Mouse (Mus musculus) cerebellum, postnatal 4 days (tissue): ENCODE data around the gene Cdc42.

Experiments
- DNase-seq, 2 experiments: peaks; one replicate each; pipeline ENCODE4 v3.0.0; 2022; ENCODE audit warnings: low spot score in 2 of 2, mixed read lengths in 1 of 2

The Cdc42 gene

DNA sequence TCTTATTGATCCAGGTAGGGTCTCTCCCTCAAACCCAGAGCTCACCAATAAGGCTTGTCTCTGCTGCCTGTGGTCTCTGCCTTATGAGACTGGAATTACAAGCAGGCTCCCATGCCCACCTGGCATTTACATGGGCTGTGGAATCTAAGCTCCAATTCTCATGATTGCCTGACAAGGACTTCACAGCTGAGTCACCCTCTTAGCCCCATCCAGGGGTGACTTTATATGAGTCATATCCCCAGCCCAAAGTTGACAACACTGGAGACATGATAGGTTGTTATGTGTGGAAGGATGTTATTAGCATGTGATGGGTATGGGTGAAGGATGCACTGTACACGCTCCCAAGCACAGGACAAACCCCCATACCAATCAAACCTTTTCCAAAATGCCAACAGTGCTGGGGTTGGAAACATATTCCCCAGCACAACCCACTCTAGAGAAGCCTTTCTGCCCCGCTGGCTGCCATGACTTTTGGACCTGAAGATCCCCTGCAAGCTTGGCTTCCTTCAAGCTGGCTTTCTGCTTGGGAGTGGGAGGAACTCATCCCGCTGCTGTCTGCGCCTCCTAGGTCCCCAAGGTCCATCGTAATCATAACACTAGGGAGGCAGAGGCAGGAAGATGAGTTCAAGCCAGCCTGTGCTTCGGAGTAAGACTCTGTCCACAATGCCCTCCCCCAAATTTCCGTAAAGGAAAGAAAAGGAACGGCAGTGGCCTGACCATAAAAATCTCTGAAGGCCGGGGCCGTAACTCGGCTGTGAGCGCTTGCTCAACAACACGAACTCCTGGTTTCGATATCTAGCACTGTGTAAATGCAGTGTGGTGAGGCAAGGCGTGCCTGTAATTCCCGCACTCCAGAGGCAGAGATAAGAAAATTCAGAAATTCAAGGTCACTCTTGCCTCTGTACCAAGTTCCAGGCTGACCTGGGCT lies 14.3 kb upstream of the Cdc42 start:
- no peak for DNase-seq

DNA sequence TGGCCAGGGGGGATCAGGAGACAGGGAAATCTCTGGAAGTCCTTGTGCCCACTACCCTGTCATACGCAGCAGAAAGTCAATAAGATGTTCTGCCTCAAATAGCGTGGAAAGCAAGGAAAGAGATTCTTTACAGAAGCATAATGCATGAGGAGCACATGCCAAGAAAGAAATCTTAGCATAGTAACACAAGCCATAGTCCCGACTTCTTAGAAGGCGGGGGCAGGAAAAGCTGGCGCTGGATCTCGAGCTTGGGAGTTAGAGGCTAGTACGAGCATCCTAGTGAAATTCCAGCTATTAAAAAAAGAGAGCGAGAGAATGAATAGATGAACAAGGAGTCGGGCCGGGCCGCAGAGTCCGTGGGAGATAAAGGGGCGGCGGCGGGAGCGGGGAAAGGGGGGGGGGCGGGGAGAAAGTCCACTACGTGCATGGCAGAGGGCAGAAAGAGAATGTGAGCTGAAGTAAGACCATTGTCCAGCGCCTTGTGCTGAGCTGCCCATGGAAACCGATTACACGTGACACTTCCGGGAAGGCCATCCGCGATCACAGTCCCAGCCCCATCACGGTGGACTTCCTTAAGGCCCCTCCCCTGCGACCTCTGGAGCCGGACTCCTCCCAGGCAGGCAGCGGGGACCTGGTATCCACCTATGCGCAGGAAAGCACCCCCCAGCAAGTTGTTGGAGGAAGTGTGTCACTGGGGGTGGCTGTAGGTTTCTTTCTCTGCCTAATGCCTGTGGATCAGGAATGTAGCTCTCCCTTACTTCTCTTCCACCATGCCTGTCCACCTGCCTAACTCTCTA lies 12.6 kb upstream of the Cdc42 start:
- DNase-seq = peak in 1 of 2 experiments; percentile 19

DNA sequence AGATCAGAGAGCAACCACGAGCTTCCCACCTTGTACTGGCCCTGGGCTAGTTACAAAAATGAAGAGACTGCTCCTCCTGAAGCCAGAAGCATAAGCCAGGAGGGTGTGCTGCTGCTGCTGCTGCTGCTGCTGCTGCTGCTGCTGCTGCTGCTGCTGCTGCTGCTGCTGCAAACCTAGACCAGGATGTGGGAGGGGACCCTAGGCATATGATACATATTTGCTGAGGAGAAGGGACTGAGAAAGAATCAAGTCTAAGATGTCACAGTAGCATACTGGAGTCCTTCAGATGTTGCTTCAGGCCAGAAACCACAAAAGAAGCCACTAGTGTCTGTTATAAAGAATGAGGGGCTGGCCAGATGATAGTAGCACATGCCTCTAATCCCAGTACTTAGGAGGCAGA lies 10.7 kb upstream of the Cdc42 start:
- DNase-seq = no peak

DNA sequence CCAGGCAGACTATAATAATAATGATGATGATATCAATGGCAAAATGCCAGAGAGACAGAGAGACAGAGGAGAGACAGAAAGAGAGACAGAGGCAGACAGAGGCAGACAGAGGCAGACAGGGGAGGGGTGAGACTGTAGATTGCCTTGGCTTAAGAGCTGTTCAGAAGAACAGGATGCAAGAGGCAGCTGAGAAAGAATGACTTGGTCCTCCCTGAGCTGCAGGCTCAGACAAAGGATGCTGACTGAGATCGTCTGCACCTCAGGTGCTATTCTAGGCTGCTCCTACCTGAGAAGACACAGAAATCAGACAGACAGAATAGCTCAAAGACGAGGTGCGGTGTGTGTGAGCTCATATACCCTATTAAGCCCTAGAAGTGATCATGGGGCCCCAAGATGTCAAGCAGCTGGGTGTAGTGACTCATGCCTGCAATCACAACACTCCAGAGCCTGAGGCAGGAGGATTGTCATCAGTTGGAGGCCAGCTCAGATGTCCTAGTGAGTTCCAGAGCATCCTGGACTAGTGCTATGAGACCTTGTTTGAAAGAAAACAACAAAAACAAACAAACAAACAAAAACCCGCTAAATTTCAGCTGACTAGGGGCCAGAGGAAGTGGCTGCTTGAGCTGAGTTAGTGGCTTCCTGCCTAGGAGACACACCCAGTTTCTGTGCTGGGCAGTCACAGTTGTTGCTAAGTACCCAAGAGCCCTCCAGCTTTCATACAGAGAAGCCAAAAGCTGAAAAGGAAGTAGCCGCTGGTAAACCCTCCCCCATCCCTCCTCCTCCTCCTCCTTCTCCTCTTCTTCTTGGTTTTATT lies 10.0 kb upstream of the Cdc42 start:
- no peak for DNase-seq

DNA sequence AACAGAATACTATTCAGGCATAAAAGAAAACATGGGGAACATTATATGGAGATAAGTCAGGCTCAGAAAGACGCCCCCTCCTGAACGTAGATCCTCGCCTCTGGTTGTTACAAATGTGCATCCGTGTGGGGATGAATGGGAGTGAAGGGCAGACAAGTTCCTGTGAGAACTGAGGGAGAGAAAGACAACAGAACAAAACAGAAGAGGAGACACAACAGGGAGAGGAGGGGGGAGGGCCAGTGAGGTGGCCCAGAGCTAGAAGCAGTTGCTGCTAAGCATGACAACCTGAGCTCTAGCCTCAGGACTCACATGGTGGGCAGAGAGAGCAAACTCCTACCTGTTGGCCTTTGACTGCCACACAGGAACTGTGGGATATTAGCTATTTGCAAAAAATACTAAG lies 8.6 kb upstream of the Cdc42 start:
- DNase-seq = no peak

DNA sequence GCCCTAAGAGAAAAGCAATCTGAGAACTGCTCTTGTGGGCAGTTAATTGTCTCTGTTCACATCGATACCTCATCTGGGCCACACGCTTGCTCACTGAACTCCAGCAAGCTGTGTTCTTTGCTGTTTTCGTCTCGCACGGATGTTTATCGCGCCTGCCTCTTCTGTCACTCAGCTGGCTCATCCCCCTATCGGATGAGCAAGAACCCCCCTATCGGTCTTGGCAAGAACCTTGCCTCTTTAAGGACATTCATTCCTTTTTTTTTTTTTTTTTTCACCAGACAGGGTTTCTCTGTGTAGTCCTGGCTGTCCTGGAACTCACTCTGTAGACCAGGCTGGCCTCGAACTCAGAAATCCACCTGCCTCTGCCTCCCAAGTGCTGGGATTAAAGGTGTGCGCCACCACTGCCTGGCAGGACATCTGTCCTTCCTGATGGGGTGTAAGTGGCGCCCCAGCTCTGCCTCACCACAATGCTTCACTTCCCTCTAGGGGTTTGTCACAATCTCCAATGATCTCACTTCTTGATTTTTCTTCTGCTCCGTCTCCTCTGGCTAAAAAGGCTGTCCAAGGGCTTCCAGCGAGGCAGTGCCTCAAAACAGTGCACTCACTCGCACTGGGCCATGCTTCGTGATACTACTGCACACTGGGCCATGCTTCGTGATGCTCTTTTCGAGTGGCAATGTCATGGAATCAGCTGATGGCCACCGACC lies 8.0 kb upstream of the Cdc42 start:
- DNase-seq = no peak

DNA sequence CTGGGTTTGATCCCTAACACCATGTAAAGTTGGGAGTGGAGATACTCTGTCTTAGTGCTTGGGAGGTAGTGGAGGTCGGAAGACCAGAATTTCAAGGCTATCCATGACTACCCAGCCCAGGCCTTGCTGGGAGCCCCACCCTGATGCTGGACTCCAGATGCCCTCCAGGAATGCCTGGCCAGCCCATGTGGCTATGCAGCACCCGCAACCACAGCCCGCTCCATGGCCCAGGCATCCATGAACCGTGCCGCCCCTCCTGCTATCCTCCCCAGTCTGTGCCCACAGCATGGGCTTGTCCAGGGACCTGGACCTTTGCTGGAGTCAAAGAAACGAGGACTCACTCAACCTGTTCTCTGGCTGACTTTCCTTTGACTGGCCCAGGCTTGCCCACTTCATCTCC lies 7.3 kb upstream of the Cdc42 start:
- DNase-seq = no peak

DNA sequence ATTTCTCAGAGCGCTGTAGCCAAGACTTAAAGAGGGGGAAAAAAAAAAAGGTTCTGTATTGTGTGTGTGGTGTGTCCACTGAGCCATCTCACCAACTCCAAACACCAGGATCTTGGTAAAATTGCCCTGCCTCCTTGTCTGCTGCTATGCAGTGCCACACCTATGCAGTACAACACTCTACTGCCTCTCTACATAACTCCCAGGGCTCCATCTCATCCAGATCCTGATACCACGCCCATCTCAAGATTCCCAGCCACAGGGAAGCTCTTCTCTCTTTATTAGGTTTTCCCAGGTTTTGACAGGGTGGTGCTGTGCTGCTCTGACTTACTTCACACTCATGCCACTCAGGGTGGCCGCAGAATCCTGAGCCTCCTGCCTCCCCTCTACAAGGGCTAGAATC lies 3.5 kb upstream of the Cdc42 start:
- no peak for DNase-seq

DNA sequence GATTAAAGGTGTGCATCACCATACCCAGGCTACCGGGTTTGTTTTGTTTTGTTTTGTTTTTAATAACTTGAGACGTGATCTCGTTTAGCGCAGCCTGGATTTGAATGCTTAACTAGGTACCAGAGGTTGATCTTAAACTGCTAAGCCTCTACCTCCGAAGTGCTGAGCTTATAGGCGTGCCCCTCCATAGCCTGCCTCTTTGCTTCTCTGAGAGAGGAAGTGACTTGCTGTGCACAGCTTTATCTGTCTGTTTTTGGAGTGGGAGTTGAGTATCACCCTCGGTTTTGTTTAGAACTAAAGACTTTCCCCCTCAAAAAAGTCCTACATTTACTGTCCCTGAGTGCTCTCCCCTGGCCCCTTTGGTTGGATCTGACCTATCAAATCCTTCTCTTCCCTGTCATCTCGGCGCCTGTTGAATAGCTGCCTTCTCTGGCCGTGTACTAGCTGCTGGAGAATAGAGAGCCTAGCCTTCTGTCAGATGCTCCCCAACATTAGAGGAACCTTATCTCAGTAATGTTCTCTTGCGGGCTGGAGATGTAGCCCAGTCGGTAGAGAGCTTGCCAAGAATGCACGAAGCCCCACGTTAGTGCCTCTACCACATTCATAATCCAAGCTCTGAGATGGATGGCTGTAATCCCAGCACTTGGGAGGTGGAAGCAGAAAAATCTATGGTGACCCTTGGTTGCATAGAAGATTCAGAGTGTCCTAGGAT lies 927 bp upstream of the Cdc42 start:
- DNase-seq = no peak

DNA sequence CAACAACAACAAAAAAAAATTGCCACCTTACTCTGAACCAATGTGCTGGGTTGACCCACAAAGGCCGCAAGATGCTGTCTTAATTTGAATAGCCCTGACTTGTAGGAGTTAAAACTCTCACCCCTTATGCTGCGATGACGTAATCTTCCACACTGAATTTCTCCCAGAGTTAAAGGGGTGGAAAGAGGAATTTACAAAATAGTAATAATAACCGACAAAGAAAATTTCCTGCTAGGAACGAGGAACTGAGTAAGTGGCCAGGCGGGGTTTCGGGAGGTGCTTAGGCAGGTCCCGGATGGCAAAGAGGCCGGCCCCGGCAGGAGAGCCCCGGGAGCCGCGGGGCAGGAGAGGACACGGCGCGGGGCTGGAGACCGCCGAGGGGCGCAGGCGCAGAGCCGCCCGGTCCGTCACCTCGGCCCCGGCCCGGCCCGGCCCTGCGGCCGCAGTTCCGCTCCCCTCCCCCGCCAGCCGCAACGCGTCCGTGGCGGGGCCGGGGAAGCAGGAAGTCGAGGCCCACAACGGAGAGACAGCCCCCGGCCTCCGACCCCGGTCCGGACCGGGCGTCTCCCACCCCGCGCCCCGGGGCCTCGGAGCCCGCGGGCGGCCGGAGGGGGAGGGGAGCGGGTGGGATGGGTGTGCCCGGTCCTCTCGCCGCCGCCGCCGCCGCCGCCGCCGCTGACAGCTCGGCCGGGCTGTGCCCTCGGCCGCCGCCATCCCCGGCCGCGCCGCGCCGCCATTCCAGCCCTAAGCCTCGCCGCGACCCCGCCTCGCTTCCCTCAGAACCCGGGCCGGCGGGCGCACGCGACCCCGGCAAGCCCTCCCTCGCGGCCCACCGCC lies 628 bp downstream of the Cdc42 start:
- DNase-seq = peak; percentile 31 to 65

DNA sequence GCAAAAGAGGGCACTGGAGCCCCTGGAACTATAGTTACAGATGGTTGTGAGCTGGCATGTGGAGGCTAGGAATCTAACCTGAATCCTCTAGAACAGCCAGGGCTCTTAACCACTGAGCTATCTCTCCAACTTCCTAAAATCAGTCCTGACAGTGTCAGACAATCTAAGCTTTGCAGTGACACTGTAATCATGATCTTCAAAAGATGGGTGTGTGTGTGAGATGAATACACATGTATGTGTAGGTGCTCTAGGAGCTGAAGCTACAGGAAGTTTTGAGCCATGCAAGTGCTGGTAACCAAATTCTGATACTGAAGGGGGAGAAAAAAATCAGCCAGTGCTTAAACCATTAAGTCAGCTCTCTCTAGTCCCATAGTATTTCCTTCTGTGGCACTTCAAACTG lies 6.9 kb downstream of the Cdc42 start:
- no peak for DNase-seq

DNA sequence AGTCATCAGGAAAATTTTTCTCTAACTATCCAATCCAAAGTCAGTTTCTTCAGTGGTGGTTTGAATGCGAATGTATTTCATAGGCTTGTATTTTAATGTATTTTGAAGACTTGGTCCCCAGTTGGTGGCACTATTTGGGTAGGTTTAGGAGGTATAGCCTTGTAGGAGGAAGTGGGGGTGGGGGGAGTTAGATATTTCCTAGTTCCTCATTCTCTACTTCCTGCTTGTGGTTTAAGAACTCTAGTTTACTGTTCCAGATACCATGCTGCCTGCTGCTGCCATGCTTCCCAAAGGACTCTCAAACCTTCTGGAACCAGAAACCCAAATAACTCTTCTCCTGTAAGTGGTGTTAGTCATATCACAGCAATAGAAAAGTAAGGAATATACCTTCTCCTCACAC lies 11.7 kb downstream of the Cdc42 start:
- no peak for DNase-seq

DNA sequence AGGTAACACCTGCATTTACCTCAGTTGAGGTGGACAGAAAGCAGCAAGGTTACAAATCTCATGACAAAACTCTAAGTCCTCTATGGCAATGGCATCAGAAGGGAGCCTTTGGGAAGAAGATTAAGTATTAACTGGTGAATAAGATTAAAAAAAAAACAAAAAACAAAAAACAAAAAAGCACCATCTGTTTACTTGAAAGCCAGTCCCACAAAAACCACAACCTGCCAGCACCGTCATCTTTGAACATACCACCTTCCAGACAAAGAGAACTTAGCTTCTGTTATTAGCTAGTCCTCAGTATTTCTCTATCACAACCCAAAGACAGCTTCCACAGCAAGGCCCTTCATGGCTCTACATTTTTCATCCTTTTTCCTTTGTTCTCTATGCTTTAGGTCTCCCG lies 12.4 kb downstream of the Cdc42 start:
- DNase-seq = no peak

DNA sequence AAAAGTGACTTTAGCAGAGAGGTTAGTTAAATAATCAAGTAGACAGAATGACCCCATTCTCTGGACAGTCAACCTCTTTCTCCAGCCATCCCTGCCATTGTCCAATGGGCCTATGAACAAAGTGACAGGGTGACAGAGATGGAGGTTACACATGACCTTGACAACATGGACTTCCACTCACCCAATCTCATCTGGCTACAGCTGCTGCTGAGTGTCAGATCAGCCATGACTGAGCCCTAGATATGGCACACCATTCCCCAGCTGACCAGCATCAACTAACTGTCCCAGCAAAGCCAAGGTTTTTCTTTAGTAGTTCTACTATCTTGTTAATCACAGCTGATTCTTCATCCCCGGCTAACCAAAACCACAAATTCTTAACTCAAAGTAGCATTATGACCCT lies 14.7 kb downstream of the Cdc42 start:
- no peak for DNase-seq

DNA sequence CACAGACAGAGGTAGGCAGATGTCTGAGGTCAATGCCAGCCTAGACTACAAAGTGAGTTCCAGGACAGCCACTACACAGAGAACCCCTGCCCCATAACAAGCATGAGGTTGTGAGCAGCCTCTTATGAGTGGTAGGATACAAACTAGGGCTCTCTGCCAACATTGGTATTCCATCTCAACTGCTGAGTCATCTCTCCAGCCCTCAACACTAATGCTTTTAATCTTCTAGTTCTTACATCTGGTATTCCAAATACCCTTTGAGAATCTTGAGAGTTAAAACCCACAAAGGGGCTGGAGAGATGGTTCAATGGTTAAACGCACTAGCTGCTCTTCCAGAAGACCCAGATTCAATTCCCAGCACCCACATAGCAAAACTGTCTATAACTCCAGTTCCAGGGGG lies 18.1 kb downstream of the Cdc42 start:
- no peak for DNase-seq

DNA sequence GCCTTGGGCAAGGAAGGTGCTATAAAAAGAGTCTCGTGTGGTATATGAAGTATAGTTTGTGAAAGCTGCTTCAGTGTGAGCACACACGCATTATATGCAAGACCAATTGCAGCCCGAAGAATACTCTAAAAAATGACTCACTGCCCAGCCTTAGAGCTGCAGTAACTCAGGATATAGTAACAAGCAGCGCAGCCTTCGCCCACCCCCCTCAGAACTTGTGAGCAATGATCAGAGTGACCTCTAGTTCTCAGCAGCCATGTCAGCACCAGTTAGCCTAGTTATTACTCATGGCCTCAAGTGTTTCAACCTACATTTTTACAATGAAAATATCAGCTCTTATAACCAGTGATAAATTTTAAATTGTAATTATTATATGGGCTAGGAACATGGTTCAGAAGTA lies 21.1 kb downstream of the Cdc42 start:
- DNase-seq = no peak

DNA sequence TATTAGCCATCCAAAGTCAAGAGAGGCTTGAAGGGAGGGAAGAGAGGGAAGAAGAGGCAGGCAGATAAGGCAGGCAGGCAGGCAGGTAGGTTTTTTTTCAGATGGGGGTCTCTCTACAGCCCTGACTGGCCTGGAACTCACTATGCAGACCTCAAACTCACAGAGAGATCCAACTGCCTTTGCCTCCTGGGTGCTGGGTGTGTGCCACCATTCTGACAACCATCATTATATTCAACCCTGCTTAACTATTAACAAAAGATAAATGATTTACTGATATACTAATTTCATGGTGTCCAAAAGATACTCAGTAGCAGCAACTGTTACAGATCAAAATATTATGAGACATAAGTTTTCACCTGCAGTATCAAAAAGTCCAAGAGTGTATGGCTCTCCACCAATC lies 25.5 kb downstream of the Cdc42 start:
- DNase-seq = no peak

DNA sequence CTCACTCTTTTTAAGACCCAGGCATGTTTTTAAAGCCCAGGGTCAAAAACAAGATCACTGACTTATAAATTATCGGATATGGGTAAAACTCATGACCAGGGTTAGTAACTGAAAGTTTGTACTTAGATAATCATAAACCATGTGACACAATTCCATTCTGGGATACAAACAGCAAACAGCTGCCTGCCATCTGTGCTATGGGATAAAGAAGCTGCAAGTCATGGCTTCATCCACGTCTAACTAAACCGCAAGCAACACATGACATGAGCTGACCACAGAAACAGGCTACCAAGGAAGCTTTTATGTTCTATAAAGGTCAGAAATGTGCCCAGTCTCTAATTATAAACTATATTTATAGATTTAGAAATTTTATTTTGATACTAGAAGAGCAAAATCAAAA lies 31.0 kb downstream of the Cdc42 start:
- no peak for DNase-seq

DNA sequence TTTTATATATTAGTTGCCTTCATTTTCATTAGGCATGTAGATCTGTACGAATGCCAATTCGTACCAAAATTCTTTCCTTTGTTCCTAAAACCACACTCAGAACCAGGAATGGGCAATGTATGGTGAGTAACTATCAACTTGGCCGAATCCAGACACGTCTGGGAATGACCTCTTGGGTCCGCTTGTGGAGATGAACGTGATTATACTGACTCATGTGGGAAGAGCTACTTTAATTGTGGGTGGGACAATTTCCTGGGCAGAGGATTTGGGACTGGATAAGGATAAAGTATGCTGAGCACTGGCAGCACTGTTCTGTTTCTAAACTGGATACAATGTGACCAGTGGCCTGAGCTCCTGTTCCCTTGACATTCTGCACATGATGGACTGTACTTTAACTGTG lies 32.6 kb downstream of the Cdc42 start:
- no peak for DNase-seq
